Mouse (Mus musculus) liver, adult 2 months (tissue): Measurements from ENCODE around the gene Wasf2. TPM values are rescaled to one million over a fixed set of nuclear protein-coding genes. Genes with fewer than 3 reads are reported as not detected.

Experiments
- DNase-seq: peaks from one replicate; pipeline ENCODE4 v3.0.0-alpha.2; 2011; ENCODE audit warnings: low read depth, low spot score; ENCODE audit errors: extremely low read depth
- H3K27ac ChIP-seq: fragments of 200-500 bp; replicated peaks from 2 replicates; pipeline ENCODE4 v1.5.1; 2012; ENCODE audit warnings: low read depth, mild to moderate bottlenecking, control low read depth, inconsistent platforms, low read length; ENCODE audit not compliant: insufficient read depth
- H3K27me3 ChIP-seq: fragments of 200-500 bp; 2 replicates; pipeline ENCODE4 v1.6.1; 2012; ENCODE audit warnings: mild to moderate bottlenecking, moderate library complexity, low read length, inconsistent platforms; ENCODE audit not compliant: control insufficient read depth, insufficient read depth
- H3K36me3 ChIP-seq: fragments of 200-500 bp; 2 replicates; pipeline ENCODE4 v1.6.1; 2012; ENCODE audit warnings: low read length, inconsistent platforms; ENCODE audit not compliant: control insufficient read depth, insufficient read depth
- H3K4me1 ChIP-seq: fragments of 200-500 bp; 2 replicates; pipeline ENCODE4 v1.6.1; 2011; ENCODE audit warnings: low read length; ENCODE audit not compliant: control insufficient read depth, insufficient read depth
- H3K4me3 ChIP-seq: fragments of 200-500 bp; 2 replicates; pipeline ENCODE4 v1.5.1; 2011; ENCODE audit warnings: low read depth, mild to moderate bottlenecking, control low read depth, low read length, moderate library complexity; ENCODE audit not compliant: insufficient read depth
- H3K79me2 ChIP-seq: fragments of 200-500 bp; 2 replicates; pipeline ENCODE4 v1.6.1; 2012; ENCODE audit warnings: inconsistent platforms, mild to moderate bottlenecking, low read length, moderate library complexity; ENCODE audit not compliant: control insufficient read depth, insufficient read depth
- H3K9ac ChIP-seq: fragments of 200-500 bp; 2 replicates; pipeline ENCODE4 v1.6.1; 2012; ENCODE audit warnings: low read depth, mild to moderate bottlenecking, control low read depth, inconsistent platforms, low read length
- CTCF ChIP-seq: fragments of 200-500 bp; IDR thresholded peaks from 2 replicates; pipeline ENCODE4 v1.5.1; 2011; ENCODE audit warnings: low read depth, low read length, control low read depth
- POLR2A ChIP-seq: fragments of 200-500 bp; IDR thresholded peaks from 2 replicates; pipeline ENCODE4 v1.6.1; 2011; ENCODE audit warnings: low read length, control low read depth; ENCODE audit not compliant: insufficient read depth; ENCODE audit errors: extremely low read depth
- WGBS: fragments of 180-500 bp; shearing (Covaris S2); methylation state at CpG from one replicate; pipeline ENCODE4 v1.1.7; 2018; 5-methylcytosine and 5-hydroxymethylcytosine counted together
- polyA plus RNA-seq: library from polyadenylated mRNA; depleted of rRNA; stranded (reverse); fragments of >200 nt; gene quantifications from 2 replicates; pipeline ENCODE4 v1.2.3, GENCODE M21; 2012
- total RNA-seq: library from RNA; depleted of rRNA; stranded (reverse); fragments of >200 nt; gene quantifications from 2 replicates; pipeline ENCODE4 v1.2.3, GENCODE M21; 2014

Wasf2 gene
- total and polyA plus RNA-seq, 2 experiments = 6.0 to 17.0 TPM

DNA sequence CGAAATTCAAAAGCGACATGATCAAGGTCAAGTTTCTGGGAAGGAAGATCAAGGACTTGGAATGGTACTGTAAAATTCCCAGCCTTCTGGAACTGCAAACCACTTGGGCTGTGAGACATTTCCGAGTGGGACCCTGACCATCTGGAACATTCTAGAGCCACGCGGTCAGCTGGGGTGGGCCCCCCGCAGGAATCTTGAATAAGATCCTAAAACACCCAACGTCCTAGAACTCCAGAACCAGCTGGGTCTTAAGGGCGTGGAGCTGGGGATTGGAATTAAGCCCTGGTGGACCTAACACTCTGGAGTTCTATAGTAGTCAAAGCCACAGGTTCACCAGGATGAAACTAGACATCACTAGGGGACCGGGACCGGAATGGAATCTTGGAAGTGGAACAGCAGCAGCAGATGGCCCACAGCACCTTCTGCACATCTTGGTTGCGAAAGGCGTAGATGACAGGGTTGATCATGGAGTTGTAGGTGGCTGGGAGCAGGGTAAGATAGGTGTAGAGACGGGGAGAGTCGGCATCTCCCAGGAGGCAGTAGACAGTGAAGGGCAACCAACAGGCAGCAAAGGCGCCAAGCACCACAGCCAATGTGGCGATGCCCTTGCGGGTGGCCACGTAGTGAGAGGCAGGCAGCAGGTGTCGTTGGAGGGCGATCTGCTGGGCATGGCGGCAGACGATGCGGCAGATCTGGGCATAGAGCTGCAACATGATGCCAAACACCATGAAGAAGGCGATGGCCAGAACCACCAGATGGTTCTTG lies 79.9 kb downstream of the Wasf2 start:
- WGBS = 94% methylated on average over 24 of the region's 24 CpGs
- DNase-seq = no peak
- H3K27me3 ChIP-seq = no peaks in the 10 kb centered on the region; the same call in 1 of the 2 replicates

DNA sequence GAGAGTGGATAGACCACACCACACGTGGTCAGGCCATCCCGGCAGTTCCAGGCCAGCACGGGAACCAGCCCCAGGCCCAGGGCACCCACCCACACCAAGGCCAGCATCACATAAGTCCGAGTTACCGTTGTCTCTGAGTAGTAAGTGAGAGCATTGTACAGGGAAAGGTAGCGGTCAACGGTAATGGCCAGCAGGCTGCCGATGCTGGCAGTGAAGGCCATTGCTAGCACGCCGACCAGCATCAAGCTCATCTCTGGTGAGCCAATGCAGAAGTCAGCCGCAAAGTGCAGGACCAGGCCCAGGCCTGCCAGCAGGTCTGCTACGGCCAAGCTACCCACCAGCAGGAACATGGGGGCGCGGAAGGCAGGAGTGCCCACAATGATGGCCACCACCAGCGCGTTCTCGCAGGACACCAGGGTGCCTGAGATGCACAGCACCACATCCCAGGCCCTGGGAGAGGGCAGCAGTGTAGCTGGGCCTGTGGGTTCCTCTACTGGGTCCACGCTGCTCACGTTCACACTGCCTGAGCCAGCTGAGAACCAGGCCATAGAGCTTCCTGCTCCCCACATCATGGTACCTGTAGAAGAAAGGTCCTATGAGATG lies 80.6 kb downstream of the Wasf2 start:
- H3K9ac ChIP-seq = no peak overlapping the region
- H3K36me3 ChIP-seq = no peaks in the 10 kb centered on the region
- H3K27me3 ChIP-seq = no peaks in the 10 kb centered on the region; the same call in 1 of the 2 replicates
- no peak overlapping the region for H3K4me3 ChIP-seq
- DNase-seq = no peak
- TF ChIP-seq CTCF = no peak
- no peak for TF ChIP-seq POLR2A
- no peaks in the 10 kb centered on the region for H3K79me2 ChIP-seq
- 96% methylated on average over 19 of the region's 19 CpGs for WGBS
- no peak overlapping the region for H3K27ac ChIP-seq
- H3K4me1 ChIP-seq = peaks cover 4% of the 10 kb centered on the region

More for the DNA sequence above, 79.9 kb downstream of the Wasf2 start:
- H3K27ac ChIP-seq = no peak overlapping the region
- peaks cover 4% of the 10 kb centered on the region for H3K4me1 ChIP-seq
- no peaks in the 10 kb centered on the region for H3K79me2 ChIP-seq
- no peak for TF ChIP-seq CTCF
- TF ChIP-seq POLR2A = no peak
- no peak overlapping the region for H3K4me3 ChIP-seq
- no peak overlapping the region for H3K9ac ChIP-seq
- H3K36me3 ChIP-seq = no peaks in the 10 kb centered on the region

DNA sequence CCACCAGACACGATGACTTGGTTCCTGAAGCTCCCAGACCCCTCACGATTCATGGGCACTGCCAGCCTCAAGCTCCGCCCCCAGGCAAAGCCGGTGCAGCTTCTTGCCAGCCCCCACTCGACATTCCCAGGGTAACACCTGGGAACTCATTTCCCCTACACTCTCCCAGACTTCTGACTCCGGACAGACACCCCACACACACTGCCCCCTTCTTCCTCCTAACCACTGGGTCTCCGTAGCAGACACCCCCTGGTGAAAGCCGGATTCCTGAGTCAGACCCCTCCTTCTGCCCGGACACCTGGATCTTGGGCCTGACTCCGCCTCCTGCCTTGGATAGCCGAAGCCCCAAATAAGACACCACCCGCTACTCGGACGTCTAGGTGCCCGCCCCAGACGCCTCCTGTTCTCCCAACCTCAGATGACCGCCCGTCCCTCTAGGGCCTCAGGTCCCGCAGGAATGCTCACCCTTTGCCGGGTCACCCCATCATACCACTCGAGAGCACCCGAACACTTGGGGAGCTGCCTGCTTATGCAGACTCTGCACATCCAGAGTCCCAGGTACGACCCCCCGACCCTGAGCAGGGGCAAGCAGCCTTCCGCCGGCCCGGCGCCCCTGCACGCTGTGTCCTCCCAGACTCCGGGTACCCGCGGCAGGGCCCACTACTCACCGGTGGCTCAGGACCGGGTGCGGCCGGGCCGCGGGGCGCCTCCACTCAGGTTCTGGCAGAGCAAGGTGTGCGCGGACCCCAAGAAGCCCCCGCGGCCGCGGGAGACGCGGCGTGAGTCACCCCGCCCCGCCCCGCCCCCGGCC lies 81.7 kb downstream of the Wasf2 start, which contains the start of the genes Cd164l2 and Gpr3:
Gene Cd164l2 (plus strand): TSS at position 381 of the 811 bp plus-strand sequence.
Gene Gpr3 (minus strand): TSS at position 786 of the 811 bp plus-strand sequence.
- Histone ChIP-seq H3K4me3 (peak within 1 kb of the TSS; percentile 65; the same call in 1 of the 2 replicates), H3K79me2 (no peaks in the 10 kb centered on the region), H3K36me3 (no peaks in the 10 kb centered on the region), H3K27me3 (no peaks in the 10 kb centered on the region; the same call in 1 of the 2 replicates), H3K27ac (no peak within 1 kb of the TSS), H3K9ac (peak within 1 kb of the TSS; percentile 57), H3K4me1 (peaks cover 4% of the 10 kb centered on the region)
- TF ChIP-seq POLR2A (no peak), CTCF (no peak)
- 8% methylated on average over 52 of the region's 52 CpGs for WGBS
- no peak for DNase-seq

DNA sequence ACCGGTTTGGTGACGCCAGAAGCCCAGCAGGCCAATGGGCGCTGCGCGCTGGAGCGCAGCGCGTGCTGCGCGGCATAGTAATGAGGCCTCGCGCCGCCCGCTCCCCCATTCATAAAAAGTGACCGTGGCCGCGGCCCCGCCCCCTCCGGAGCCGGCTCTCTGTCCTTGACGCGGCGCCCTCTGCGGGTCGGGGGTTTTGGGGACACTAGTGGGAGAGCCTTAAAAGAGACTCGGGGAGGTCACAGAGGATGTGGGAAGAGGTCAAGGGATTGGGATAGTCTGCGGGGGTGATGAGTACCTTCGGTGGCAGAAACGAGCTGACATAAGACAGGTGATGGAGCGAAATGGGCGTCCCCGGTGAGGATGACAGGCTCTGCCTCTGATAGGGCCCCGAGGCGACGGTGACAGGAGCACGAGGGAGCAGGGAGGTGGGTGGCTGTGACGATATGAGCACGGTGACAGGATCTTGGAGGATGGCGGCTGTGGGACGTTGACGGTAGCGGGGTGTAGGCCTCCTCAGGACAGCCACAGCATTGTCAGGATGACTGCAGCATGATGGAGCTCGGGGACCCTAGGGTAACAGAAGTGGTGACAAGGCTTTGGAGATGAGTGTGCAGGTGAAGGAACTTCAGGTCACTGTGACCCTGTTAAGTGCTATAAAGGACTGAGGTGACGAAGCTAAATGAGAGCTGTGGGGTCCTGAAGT lies 82.4 kb downstream of the Wasf2 start:
- Histone ChIP-seq H3K36me3 (no peaks in the 10 kb centered on the region), H3K9ac (no peak overlapping the region), H3K4me1 (peaks cover 4% of the 10 kb centered on the region), H3K27ac (no peak overlapping the region), H3K27me3 (no peaks in the 10 kb centered on the region; the same call in 1 of the 2 replicates), H3K4me3 (peak overlapping the region; percentile 65; the same call in 1 of the 2 replicates), H3K79me2 (no peaks in the 10 kb centered on the region)
- TF ChIP-seq POLR2A (no peak), CTCF (0 out of 2 replicates have a peak, but pooled peaks have one; percentile 28)
- peak; percentile 45 for DNase-seq
- 4% methylated on average over 44 of the region's 44 CpGs for WGBS

DNA sequence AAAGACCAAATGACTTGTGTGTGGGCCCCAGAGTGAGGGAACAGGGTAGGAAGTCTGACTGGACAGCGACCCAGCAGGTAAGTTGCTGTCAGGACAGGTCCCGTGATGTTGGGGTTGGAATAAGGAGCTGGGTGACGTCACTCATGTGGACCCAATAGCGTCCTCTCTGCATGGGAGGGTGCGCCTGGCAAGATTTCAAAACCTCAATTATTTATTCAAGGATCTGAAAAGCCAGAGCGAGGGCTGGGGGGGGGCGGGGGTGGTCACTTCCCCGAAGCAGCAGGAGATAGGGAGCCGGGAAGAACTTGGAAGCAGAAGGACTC lies 82.9 kb downstream of the Wasf2 start:
- no peak for DNase-seq
- Histone ChIP-seq H3K27ac (no peak overlapping the region), H3K9ac (no peak overlapping the region), H3K4me3 (no peak overlapping the region), H3K27me3 (no peaks in the 10 kb centered on the region; the same call in 1 of the 2 replicates), H3K36me3 (no peaks in the 10 kb centered on the region), H3K4me1 (peaks cover 4% of the 10 kb centered on the region), H3K79me2 (no peaks in the 10 kb centered on the region)
- WGBS = 6% methylated on average over 9 of the region's 9 CpGs
- no peak for TF ChIP-seq CTCF
- TF ChIP-seq POLR2A = no peak
